Mouse (Mus musculus) olfactory bulb, adult 2 months (tissue): ENCODE measurements around the gene Casc1.

Experiments used
- CTCF ChIP-seq: fragments of 200-500 bp; IDR thresholded peaks from 2 replicates; pipeline ENCODE4 v1.5.1; 2012; ENCODE audit warnings: low read depth, mild to moderate bottlenecking, low read length, moderate library complexity; ENCODE audit not compliant: insufficient read depth
- POLR2A ChIP-seq: fragments of 200-500 bp; IDR thresholded peaks from 2 replicates; pipeline ENCODE4 v1.6.1; 2012; ENCODE audit warnings: mild to moderate bottlenecking, low read depth, low read length, moderate library complexity; ENCODE audit not compliant: insufficient read depth

- TF ChIP-seq CTCF: no peak
- TF ChIP-seq POLR2A: no peak
These were observed 75.5 kb downstream of the Casc1 start for GRCm38 (mm10) chr6:145135295-145135694.
